Comparison of ENCODE assay signal across 8 mouse cellular contexts in genomic region chr7:59228045-59228865, GRCm38 (mm10). TPM values are rescaled to one million over a fixed set of nuclear protein-coding genes. Genes with fewer than 3 reads are reported as not detected.
DNase-seq lines count a peak whose midpoint lies in the region; ATAC-seq and TF ChIP-seq lines count a peak whose summit lies in the region.

Gene Ube3a (plus strand): TSS chr7:59228750.

- no peaks in the 10 kb centered on the region for H3K9me3 ChIP-seq in ES-Bruce4 (replicated peaks; ENCODE audit: control insufficient read depth, insufficient read depth, low read length, poor library complexity, severe bottlenecking)
- H3K9me3 ChIP-seq in forebrain, embryonic 13.5 days (replicated peaks) = no peaks in the 10 kb centered on the region
- no peaks in the 10 kb centered on the region for H3K9me3 ChIP-seq in liver, postnatal 0 days (ENCODE audit: low read length)
- H3K9me3 ChIP-seq in neural tube, embryonic 14.5 days (ENCODE audit: control insufficient read depth, low read length) = no peaks in the 10 kb centered on the region

- under 1% methylated on average over 50 of the region's 50 CpGs for WGBS in forebrain, embryonic 13.5 days
- 1% methylated on average over 50 of the region's 50 CpGs for WGBS in large intestine, adult 2 months
- WGBS in liver, postnatal 0 days (ENCODE audit: insufficient replicate concordance) = 4% methylated on average over 48 of the region's 50 CpGs
- under 1% methylated on average over 50 of the region's 50 CpGs for WGBS in neural tube, embryonic 14.5 days

- peak; percentile 94 for ATAC-seq in cerebellum, adult (ENCODE audit: insufficient number of reproducible peaks, low FRiP score, low TSS enrichment)
- ATAC-seq in forebrain, embryonic 13.5 days = peak; percentile 98
- ATAC-seq in liver, postnatal 0 days = peak; percentile 93
- peak; percentile 97 for ATAC-seq in neural tube, embryonic 14.5 days (ENCODE audit: low read depth)

- TF ChIP-seq EP300 in ES-Bruce4 (IDR thresholded peaks at IDR 0.05; ENCODE audit: insufficient read depth, low read depth, low read length) = 0 out of 2 replicates have a peak, but pooled peaks have one; percentile 2
- 0 out of 2 replicates have a peak, but pooled peaks have one; percentile 27 for TF ChIP-seq EP300 in liver, postnatal 0 days (IDR thresholded peaks at IDR 0.05; ENCODE audit: low read depth)

- peak within 1 kb of the TSS; percentile 94 for H3K9ac ChIP-seq in ES-Bruce4 (ENCODE audit: low read depth, poor library complexity, severe bottlenecking)
- peak within 1 kb of the TSS; percentile 99 for H3K9ac ChIP-seq in forebrain, embryonic 13.5 days
- H3K9ac ChIP-seq in liver, postnatal 0 days (replicated peaks) = peak within 1 kb of the TSS; percentile 96
- peak within 1 kb of the TSS; percentile 98 for H3K9ac ChIP-seq in neural tube, embryonic 14.5 days (replicated peaks; ENCODE audit: low read depth, low read length)

- DNase-seq in heart, postnatal 10 days = peak; percentile 99
- DNase-seq in large intestine, adult 2 months (ENCODE audit: low read depth, low spot score) = peak; percentile 84
- peak; percentile 98 for DNase-seq in liver, postnatal 0 days
- peak; percentile 98 for DNase-seq in testis, postnatal 14 days (ENCODE audit: low spot score)

- intact Hi-C loops in heart, postnatal 10 days (cut with DNase I) = loop anchor here (5.0 kb wide), 1 partner anchor 831 kb away; no protein-coding TSS in a partner anchor

- no peaks in the 10 kb centered on the region for H3K36me3 ChIP-seq in ES-Bruce4 (ENCODE audit: control insufficient read depth, insufficient read depth, low read length, poor library complexity, severe bottlenecking)
- no peaks in the 10 kb centered on the region for H3K36me3 ChIP-seq in forebrain, embryonic 13.5 days (ENCODE audit: poor library complexity, severe bottlenecking)
- H3K36me3 ChIP-seq in liver, postnatal 0 days (replicated peaks; ENCODE audit: insufficient read depth, low read length) = no peaks in the 10 kb centered on the region
- no peaks in the 10 kb centered on the region for H3K36me3 ChIP-seq in neural tube, embryonic 14.5 days (ENCODE audit: control insufficient read depth, insufficient read depth, low read length)

- H3K4me2 ChIP-seq in forebrain, embryonic 13.5 days = peak within 1 kb of the TSS; percentile 62
- peak within 1 kb of the TSS; percentile 81 for H3K4me2 ChIP-seq in liver, postnatal 0 days (ENCODE audit: low read depth, low read length)
- H3K4me2 ChIP-seq in neural tube, embryonic 14.5 days (ENCODE audit: low read depth, low read length) = peak within 1 kb of the TSS; percentile 64

- H3K4me3 ChIP-seq in ES-Bruce4 (ENCODE audit: low read depth, low read length) = peak within 1 kb of the TSS; percentile 99
- H3K4me3 ChIP-seq in forebrain, embryonic 13.5 days = peak within 1 kb of the TSS; percentile 98
- H3K4me3 ChIP-seq in liver, postnatal 0 days (ENCODE audit: low read depth, low read length) = peak within 1 kb of the TSS; percentile 86
- H3K4me3 ChIP-seq in neural tube, embryonic 14.5 days (ENCODE audit: low read depth, low read length) = peak within 1 kb of the TSS; percentile 94

- TF ChIP-seq CTCF in ES-Bruce4 (IDR thresholded peaks at IDR 0.05; ENCODE audit: low read depth, low read length) = no peak
- peak; percentile 29 for TF ChIP-seq CTCF in liver, postnatal 0 days (IDR thresholded peaks at IDR 0.05; ENCODE audit: low read depth)

- no peak for TF ChIP-seq POLR2A in ES-Bruce4 (IDR thresholded peaks at IDR 0.05; ENCODE audit: insufficient read depth, low read length)

- H3K27me3 ChIP-seq in ES-Bruce4 (ENCODE audit: control insufficient read depth, insufficient read depth, low read length, poor library complexity, severe bottlenecking) = no peaks in the 10 kb centered on the region
- H3K27me3 ChIP-seq in forebrain, embryonic 13.5 days = no peaks in the 10 kb centered on the region
- H3K27me3 ChIP-seq in liver, postnatal 0 days (ENCODE audit: insufficient read depth, low read length) = no peaks in the 10 kb centered on the region
- H3K27me3 ChIP-seq in neural tube, embryonic 14.5 days (ENCODE audit: control insufficient read depth, insufficient read depth, low read length) = peaks cover 3% of the 10 kb centered on the region; the same call in 1 of the 2 replicates

- H3K4me1 ChIP-seq in ES-Bruce4 (ENCODE audit: control insufficient read depth, insufficient read depth, low read length) = no peaks in the 10 kb centered on the region
- peaks cover 12% of the 10 kb centered on the region for H3K4me1 ChIP-seq in forebrain, embryonic 13.5 days
- peaks cover 8% of the 10 kb centered on the region for H3K4me1 ChIP-seq in liver, postnatal 0 days (ENCODE audit: insufficient read depth)
- H3K4me1 ChIP-seq in neural tube, embryonic 14.5 days (ENCODE audit: control insufficient read depth, insufficient read depth, low read length) = peaks cover 13% of the 10 kb centered on the region

- peak within 1 kb of the TSS; percentile 92 for H3K27ac ChIP-seq in ES-Bruce4 (ENCODE audit: insufficient read depth, low read length)
- H3K27ac ChIP-seq in forebrain, embryonic 13.5 days = peak within 1 kb of the TSS; percentile 97
- peak within 1 kb of the TSS; percentile 99 for H3K27ac ChIP-seq in liver, postnatal 0 days (ENCODE audit: low read depth)
- peak within 1 kb of the TSS; percentile 97 for H3K27ac ChIP-seq in neural tube, embryonic 14.5 days (ENCODE audit: low read depth, low read length)

RNA-seq across cellular contexts. Expression of gene Ube3a, which starts in this region (rescaled TPM):
- polyA plus RNA-seq in ES-Bruce4 (2011; ENCODE audit: insufficient read depth, insufficient read length, low read depth, missing spikeins) = 97.6 and 114 TPM in 2 replicates
- polyA plus RNA-seq in forebrain, embryonic 13.5 days (2015; fragmentation: Nextera tagmentation; extraction: Ambion mirVana) = 163 and 180 TPM in 2 replicates
- total RNA-seq in heart, postnatal 10 days (2021) = 100 to 1,000 TPM; 128 to 149 TPM
- 19.6 and 49.8 TPM in 2 replicates for polyA plus RNA-seq in large intestine, adult 2 months (2012; rRNA removed)
- 55.6 and 58.5 TPM in 2 replicates for polyA plus RNA-seq in liver, postnatal 0 days (2015; fragmentation: Nextera tagmentation; extraction: Ambion mirVana)
- polyA plus RNA-seq in neural tube, embryonic 14.5 days (2014; fragmentation: Nextera tagmentation; extraction: Ambion mirVana) = 165 and 185 TPM in 2 replicates

Comparison
In these comparisons a context has a peak if more than half of its experiments do, and no peak if none do; other contexts are left out.
1. Peak in every context shown above with its lines: DNase-seq, ATAC-seq, H3K4me3 ChIP-seq and H3K27ac ChIP-seq.